Mouse (Mus musculus): ENCODE data around the gene Ascc1.

DNA sequence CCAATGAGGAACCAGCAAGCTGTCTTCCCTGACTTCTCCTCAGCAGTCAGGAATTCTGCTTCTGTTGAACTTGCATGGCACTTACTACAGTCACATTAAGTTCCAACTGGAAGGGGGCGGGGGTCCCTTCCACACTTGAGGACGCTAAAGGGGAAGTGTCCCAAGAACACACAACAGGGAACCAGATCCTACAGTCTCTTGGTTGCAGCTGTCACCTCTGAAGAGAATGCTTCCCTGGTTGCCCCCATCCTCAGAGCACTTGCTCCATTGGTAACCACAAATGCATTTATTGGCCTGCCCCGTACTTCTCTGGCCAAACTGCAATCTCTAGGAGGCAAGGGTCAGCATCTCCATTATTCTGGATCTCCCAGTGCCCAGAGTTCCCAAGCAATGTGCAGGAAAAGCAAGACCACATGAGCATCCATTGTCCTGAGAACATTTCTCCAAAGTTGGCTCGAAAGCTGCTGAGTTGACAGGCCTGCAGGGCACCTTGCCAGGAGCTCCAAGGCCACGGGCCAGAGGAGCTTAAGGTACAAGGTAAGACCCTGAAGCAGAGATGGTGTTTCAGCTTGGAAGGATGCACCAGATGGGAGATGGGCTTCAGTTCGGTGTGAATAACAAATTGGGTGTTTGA lies 35.2 kb upstream of the Ascc1 start:
- TF ChIP-seq EP300 (IDR thresholded peaks at IDR 0.05) (0 out of 2 replicates have a peak, but pooled peaks have one; percentile 9), CTCF (IDR thresholded peaks at IDR 0.05) (no peak)

Measured in lung, postnatal 0 days (tissue).